Mouse (Mus musculus): ENCODE measurements around the gene Cbx2. TPM values are rescaled to one million over a fixed set of nuclear protein-coding genes. Genes with fewer than 3 reads are reported as not detected.

Cbx2 gene
- polyA plus RNA-seq, 1 experiment = not detected

- TF ChIP-seq GATA1 (IDR thresholded peaks at IDR 0.05; ENCODE audit: low read length) = no peak
Measured at GRCm38 (mm10) chr11:119044551-119045337, 22.0 kb downstream of the Cbx2 start.

- no peak for TF ChIP-seq GATA1 (IDR thresholded peaks at IDR 0.05; ENCODE audit: low read length)
Measured at GRCm38 (mm10) chr11:119046601-119047245, 24.0 kb downstream of the Cbx2 start.

GRCm38 (mm10) chr11:119047261-119048132 lies 24.7 kb downstream of the Cbx2 start:
- TF ChIP-seq GATA1 (IDR thresholded peaks at IDR 0.05; ENCODE audit: low read length) = no peak

DNA sequence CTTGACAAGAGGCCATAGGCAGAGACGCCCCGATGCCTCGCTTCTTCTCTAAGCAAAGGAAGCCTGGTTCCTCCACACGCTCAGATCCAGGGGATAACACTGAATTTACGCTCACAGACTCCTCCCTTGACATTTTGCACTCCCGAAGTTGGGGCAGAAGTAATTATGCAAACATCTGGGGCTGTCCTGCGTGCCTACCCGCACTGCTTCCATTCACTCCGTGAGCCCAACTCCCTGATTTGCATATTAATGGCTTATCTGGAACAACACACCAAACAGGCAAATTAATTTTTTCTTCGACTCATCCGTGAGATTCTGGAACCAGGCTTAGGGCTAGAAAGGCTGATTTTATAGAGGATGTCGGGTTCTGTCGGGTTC lies 25.4 kb downstream of the Cbx2 start:
- no peak for TF ChIP-seq GATA1 (IDR thresholded peaks at IDR 0.05; ENCODE audit: low read length)

DNA sequence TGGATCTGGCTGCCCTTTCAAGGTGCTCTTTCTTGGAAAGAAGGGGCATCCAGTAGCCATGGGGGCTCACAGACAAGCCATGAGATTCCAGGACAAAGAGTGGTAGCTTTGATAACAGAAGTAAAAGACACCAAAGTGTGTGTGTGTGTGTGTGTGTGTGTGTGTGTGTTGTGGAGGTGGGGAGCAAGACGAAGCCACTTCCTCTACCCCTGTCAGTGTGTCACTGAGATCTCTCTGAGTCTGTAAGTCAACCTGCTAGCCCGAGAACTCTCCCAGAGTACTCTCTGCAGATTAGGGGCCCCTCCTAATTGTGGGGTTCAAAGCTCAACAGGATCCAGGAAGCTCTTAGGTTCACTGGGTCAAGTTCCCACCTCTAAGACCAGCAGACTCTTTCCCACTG lies 27.6 kb downstream of the Cbx2 start:
- no peak for TF ChIP-seq GATA1 (IDR thresholded peaks at IDR 0.05; ENCODE audit: low read length)

DNA sequence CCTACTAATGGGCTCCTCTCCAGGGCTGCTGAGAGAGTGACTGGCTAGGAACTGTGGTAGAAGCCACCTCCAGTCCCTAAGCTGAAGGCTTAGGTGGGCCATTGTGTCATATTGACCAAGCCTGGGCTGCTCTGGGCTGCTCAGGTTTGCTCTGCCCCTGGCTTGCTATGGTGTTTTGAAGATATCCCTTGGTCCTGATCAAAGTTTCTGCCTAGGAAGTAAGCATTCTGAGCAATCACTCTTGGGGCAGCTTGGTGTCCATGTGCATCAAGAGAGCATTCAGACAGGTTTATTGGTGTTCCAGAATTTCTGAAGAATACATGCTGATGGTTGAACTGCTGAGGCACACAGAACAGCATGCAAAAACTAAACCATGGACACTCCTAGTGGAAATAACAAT lies 28.7 kb downstream of the Cbx2 start:
- TF ChIP-seq GATA1 (IDR thresholded peaks at IDR 0.05; ENCODE audit: low read length) = no peak

- TF ChIP-seq GATA1 (IDR thresholded peaks at IDR 0.05; ENCODE audit: low read length) = no peak
Measured at GRCm38 (mm10) chr11:119051927-119052660, 29.3 kb downstream of the Cbx2 start.

DNA sequence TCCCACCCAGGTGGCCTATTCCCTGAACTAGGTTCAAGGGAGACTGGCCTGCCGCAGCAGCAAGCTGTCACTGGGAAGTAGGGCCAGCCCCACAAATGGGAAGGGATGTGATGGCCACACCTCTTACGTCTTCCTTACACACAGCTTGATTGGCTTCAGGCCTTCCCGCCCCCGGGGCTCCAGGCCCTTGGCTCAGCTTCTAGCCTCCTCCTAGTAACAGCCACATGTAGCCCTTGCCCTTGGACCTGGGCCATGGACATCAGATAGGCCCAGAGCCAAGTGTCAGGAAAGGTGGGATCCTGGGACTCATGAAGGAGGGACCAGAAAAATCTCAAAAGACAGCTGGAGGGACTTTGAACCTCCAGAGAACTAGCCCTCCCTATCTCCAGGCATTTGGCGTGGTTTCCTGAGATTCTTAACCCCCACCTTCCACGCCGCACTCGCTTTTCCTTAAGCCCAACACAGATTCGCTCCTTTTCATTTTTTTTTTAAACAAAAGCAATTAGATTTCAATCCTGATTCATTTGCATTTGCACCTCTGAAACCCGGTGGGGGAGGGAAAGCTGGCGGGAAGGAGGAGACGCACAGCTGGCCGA lies 30.0 kb downstream of the Cbx2 start:
- TF ChIP-seq GATA1 (IDR thresholded peaks at IDR 0.05; ENCODE audit: low read length) = no peak

DNA sequence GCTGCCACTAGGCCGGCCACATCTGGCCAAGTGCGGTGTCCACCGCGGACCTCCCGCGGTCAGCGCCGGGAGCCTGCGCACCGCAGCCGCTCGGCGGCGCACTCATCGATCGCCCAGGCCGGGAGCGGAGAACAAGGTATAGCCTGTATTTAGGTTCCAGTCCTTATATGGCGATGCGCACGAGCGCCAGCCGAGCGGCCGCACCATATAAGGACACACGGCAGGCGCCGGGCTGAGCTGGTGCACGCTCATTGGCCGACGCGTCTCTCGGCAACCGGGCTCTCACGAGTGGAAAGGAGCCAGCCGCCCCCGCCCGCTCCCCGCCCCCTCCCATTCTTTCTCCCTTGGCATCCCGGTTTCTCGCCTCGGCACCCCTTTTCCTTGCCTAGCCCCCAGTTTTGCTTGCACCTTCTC lies 30.5 kb downstream of the Cbx2 start:
- no peak for TF ChIP-seq GATA1 (IDR thresholded peaks at IDR 0.05; ENCODE audit: low read length)

DNA sequence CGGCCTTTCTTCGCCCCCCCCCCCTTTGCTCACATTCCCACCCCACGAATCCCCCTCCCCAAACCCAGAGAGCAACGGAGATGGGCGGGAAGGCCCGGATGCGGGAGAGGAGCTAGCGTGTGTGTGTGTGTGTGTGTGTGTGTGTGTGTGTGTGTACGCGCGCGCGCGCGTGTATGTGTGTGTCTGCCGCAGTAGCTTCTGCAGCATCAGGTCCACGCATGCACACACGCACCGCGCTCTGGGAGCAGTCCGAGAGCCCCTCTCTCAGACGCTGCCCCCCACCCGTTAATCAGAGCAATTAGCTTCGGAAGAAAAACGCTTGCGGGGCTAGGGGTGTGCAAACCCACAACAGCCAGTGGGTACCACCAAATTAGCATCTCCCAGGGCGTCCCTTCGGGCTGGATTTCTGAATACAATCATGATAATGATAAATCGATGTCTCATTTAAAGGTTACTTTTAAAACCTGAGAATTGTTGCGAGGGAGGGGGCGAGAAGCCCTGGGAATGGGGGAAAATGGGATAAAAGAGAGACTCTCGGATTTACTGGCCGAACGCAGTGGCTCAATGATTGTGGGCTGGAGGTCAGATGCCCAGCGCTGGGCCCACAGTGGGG lies 31.1 kb downstream of the Cbx2 start:
- no peak for TF ChIP-seq GATA1 (IDR thresholded peaks at IDR 0.05; ENCODE audit: low read length)

DNA sequence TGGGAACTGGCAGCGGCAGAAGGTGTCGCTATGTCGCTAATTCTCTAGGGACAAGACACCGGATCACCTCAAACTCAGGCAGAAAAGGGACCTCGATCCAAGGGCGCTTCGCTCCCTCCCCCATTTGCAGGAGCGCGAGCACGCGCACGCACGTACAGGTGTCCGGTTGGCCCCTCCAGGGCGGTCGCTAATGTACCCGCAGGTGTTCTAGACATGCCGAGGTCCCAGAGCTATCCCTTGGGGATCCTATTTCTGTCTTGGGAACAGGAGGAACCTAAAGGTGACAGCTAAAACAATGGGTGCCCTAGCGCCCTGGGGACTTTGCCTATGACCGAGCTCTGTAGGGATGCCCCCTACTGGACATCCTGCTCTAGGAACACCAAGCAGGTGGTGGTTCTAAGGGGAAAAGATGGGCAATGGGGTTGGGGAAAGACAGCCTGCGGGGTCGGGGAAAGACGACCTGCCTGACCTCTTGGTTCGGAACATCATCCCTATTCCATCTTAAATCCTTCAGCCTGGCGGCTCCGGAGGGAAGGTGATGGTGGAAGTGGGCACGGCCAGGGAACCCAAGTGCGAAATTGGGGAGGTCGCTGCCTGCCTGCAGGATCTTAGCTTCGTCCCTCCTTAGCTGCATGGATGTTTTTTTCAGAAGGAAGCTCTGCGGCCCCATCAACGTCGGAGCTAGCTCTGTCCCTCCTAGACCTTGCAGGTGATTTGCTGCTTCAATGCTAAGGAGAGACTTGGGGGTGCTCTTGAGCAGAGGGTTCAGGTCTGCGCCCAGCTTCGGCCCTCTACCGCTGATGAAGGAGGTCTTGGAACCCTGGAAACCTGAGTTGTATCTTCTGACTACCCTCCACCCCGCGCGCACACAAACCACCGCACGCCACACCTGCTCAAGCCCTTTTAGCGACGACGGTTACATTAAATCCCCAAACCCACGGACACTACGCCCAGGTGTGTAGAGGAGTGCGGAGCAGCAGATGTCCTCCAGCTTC lies 31.9 kb downstream of the Cbx2 start:
- TF ChIP-seq GATA1 (IDR thresholded peaks at IDR 0.05; ENCODE audit: low read length) = no peak

DNA sequence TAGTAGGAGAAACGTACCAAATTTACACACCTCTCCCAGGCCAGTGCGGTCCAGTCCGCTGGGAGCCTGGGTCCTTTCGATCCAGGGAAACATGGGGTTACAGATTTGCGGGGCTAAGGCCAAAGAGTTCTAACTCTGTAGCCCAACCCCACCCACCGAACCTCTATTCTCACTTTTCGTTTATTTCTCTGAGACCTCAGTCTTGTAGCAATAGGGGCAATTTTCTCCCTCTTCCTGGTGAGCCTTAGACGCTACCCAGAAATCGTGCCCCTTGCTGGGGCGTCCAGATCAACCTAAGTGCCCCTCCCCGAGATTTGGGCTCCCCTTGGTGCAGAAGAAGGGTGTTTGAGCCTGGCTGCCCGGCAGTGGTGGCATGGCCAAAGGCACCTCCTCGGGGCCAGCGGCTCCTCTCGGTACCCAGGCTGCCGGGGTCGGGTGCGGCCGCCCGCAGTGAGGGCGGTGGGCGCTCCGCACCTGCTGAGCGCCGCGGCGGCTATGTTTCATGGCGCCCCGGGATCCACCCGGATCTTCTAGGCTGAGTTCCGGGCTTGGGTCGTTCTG lies 32.9 kb downstream of the Cbx2 start:
- TF ChIP-seq GATA1 (IDR thresholded peaks at IDR 0.05; ENCODE audit: low read length) = no peak
